Mouse (Mus musculus) intestine, embryonic 14.5 days (tissue): Measurements from ENCODE around the gene Mta3. TPM values are rescaled to one million over a fixed set of nuclear protein-coding genes. Genes with fewer than 3 reads are reported as not detected.

Source experiments
- polyA plus RNA-seq: library from polyadenylated mRNA; unstranded; fragments of >200 nt; fragmentation: Nextera tagmentation; extraction: Ambion mirVana; gene quantifications from 2 replicates; pipeline ENCODE4 v1.2.1, GENCODE M21; 2014

Mta3 gene
- polyA plus RNA-seq, 1 experiment from 2014 or later = 37.0 TPM

Other genes with a start within 250 kb of the Mta3 start
- gene Cox7a2l, start 188.8 kb upstream of the Mta3 start, polyA plus RNA-seq = 192 and 198 TPM in 2 replicates
- not detected in 2 replicates for gene Kcng3, start 74.3 kb upstream of the Mta3 start, polyA plus RNA-seq
- 0.26 and 0.38 TPM in 2 replicates for gene Haao, start 141.8 kb downstream of the Mta3 start, polyA plus RNA-seq